In genomic region chr5:17262126-17262525, GRCm38 (mm10) we compare ENCODE assay signal across 20 mouse cellular contexts.
DNase-seq lines count a peak whose midpoint lies in the region; TF ChIP-seq lines count a peak whose summit lies in the region.
"Had no signal": no experiment of that assay in that cellular context is flagged by ENCODE, and none has a peak within 500 bp of the region (broad histone marks: within the 10 kb centered on the region; RNA-seq: fewer than 3 reads in every experiment).

No protein-coding gene starts in this region.

- H3K27me3 ChIP-seq in heart, embryonic 10.5 days (ENCODE audit: insufficient read depth, poor library complexity, severe bottlenecking) = no peaks in the 10 kb centered on the region
- H3K27me3 ChIP-seq in kidney, adult 2 months (replicated peaks; ENCODE audit: control insufficient read depth, insufficient read depth, low read length) = no peaks in the 10 kb centered on the region
- H3K27me3 ChIP-seq: embryonic facial prominence, embryonic 15.5 days; forebrain, embryonic 12.5 days; heart, embryonic 13.5 days; intestine, embryonic 15.5 days had no signal

- no peak for TF ChIP-seq POLR2A in kidney, adult 2 months (IDR thresholded peaks at IDR 0.05; ENCODE audit: low read depth, low read length)

- 83% methylated on average over 1 of the region's 1 CpGs for WGBS in heart, embryonic 10.5 days
- 17% methylated on average over 1 of the region's 1 CpGs for WGBS in kidney, adult 2 months

- H3K4me1 ChIP-seq in heart, embryonic 10.5 days = no peaks in the 10 kb centered on the region
- H3K4me1 ChIP-seq in kidney, adult 2 months (ENCODE audit: control insufficient read depth, insufficient read depth, low read length) = no peaks in the 10 kb centered on the region
- H3K4me1 ChIP-seq: embryonic facial prominence, embryonic 15.5 days; forebrain, embryonic 12.5 days; heart, embryonic 13.5 days; hindbrain, embryonic 10.5 days; intestine, embryonic 15.5 days had no signal

- H3K9me3 ChIP-seq in heart, embryonic 10.5 days = no peaks in the 10 kb centered on the region
- H3K9me3 ChIP-seq: embryonic facial prominence, embryonic 15.5 days; forebrain, embryonic 12.5 days; heart, embryonic 13.5 days; hindbrain, embryonic 10.5 days; intestine, embryonic 15.5 days had no signal

- no peak overlapping the region for H3K4me3 ChIP-seq in heart, embryonic 10.5 days
- H3K4me3 ChIP-seq in kidney, adult 2 months (ENCODE audit: insufficient read depth, low read depth, low read length) = no peak overlapping the region
- H3K4me3 ChIP-seq: embryonic facial prominence, embryonic 15.5 days; forebrain, embryonic 12.5 days; heart, embryonic 13.5 days; hindbrain, embryonic 10.5 days; intestine, embryonic 15.5 days had no signal

- no peak for TF ChIP-seq CTCF in kidney, adult 2 months (conservative IDR thresholded peaks at IDR 0.05; ENCODE audit: insufficient read depth, insufficient read length, low read depth, low read length)

- no peaks in the 10 kb centered on the region for H3K36me3 ChIP-seq in heart, embryonic 10.5 days
- H3K36me3 ChIP-seq in kidney, adult 2 months (ENCODE audit: control insufficient read depth, insufficient read depth, low read length) = no peaks in the 10 kb centered on the region
- H3K36me3 ChIP-seq: embryonic facial prominence, embryonic 15.5 days; forebrain, embryonic 12.5 days; heart, embryonic 13.5 days; hindbrain, embryonic 10.5 days; intestine, embryonic 15.5 days had no signal

- DNase-seq in heart, adult 11 months = peak; percentile 79
- DNase-seq in heart, embryonic 10.5 days (ENCODE audit: low spot score) = no peak
- DNase-seq in kidney, adult 2 months = peak; percentile 67
- no peak for DNase-seq in kidney, postnatal 36 days
- peak; percentile 55 for DNase-seq in 3T3-L1 (ENCODE audit: low read depth, low spot score)
- peak; percentile 46 for DNase-seq in fibroblast of lung, adult 2 months (ENCODE audit: low read depth)
- no peak for DNase-seq in adrenal gland, adult 18-20 months (ENCODE audit: low spot score in 2 of 2)
- no peak for DNase-seq in adrenal gland, adult (ENCODE audit: inconsistent age in 2 of 2, low spot score in 1 of 2)
- DNase-seq: adrenal gland, postnatal 10 days; cerebellum, adult 11 months; cerebellum, adult 8-10 months; cerebellum, postnatal 14 days; embryo, embryonic 11 days; kidney, adult 18-20 months had no signal

- no peak overlapping the region for H3K27ac ChIP-seq in heart, embryonic 10.5 days
- no peak overlapping the region for H3K27ac ChIP-seq in kidney, adult 2 months (ENCODE audit: insufficient read depth, low read depth, low read length)
- H3K27ac ChIP-seq: embryonic facial prominence, embryonic 15.5 days; forebrain, embryonic 12.5 days; heart, embryonic 13.5 days; hindbrain, embryonic 10.5 days; hindbrain, embryonic 14.5 days; intestine, embryonic 15.5 days had no signal

Comparison
In these comparisons a context has a peak if more than half of its experiments do, and no peak if none do; other contexts are left out.
1. DNase-seq: peak in heart, adult 11 months (single experiment), kidney, adult 2 months (single experiment), 3T3-L1 (single experiment) and fibroblast of lung, adult 2 months (single experiment); none in heart, embryonic 10.5 days (single experiment), kidney, postnatal 36 days (0 of 2), adrenal gland, adult 18-20 months (0 of 2) and adrenal gland, adult (0 of 2).